Mouse (Mus musculus): Measurements from ENCODE around the gene Tor1b. TPM values are rescaled to one million over a fixed set of nuclear protein-coding genes. Genes with fewer than 3 reads are reported as not detected.

Gene Tor1b
- polyA plus RNA-seq (2017; shearing (Covaris generic)): 10 to 100 TPM; 27.9 to 30.6 TPM

DNA sequence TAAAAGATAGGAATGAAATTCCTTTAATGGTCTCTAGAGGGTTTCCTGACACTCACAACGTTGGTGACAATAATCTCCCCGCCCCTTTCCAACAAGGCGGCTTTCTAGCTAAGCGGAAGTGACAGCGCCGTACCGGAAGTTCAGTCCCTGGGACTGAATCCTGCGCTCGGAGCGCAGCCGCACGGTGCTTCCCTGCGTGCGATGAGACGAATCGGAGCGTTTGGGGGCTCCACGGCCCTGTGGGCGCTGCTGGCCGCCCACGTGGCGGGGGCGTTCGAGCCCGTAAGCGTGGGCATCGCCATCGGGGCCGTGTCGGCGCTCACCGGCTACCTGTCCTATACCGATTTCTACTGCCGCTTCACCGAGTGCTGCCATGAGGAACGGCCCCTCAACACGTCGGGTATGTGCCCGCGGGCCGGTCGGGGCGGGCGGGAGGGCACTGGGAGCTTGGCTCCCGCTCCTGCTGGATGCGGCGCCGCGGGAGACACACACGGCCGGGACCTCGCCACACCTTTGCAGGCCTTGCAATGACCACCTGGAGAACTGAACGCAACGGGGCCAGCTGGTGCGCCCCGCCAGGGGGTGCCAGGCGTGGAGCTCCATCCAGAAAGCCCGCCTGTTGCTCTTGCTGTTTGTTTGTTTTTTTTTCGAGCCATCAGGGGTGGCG lies at the start of gene Tor1b:
Gene Tor1b (plus strand): TSS at position 136 of the 667 bp plus-strand sequence.

GRCm38 (mm10) chr2:30929483-30930045 lies 23.2 kb upstream of the Tor1b start, which contains the start of gene Ptges:
Gene Ptges, minus strand, starts transcription at chr2:30929863.

DNA sequence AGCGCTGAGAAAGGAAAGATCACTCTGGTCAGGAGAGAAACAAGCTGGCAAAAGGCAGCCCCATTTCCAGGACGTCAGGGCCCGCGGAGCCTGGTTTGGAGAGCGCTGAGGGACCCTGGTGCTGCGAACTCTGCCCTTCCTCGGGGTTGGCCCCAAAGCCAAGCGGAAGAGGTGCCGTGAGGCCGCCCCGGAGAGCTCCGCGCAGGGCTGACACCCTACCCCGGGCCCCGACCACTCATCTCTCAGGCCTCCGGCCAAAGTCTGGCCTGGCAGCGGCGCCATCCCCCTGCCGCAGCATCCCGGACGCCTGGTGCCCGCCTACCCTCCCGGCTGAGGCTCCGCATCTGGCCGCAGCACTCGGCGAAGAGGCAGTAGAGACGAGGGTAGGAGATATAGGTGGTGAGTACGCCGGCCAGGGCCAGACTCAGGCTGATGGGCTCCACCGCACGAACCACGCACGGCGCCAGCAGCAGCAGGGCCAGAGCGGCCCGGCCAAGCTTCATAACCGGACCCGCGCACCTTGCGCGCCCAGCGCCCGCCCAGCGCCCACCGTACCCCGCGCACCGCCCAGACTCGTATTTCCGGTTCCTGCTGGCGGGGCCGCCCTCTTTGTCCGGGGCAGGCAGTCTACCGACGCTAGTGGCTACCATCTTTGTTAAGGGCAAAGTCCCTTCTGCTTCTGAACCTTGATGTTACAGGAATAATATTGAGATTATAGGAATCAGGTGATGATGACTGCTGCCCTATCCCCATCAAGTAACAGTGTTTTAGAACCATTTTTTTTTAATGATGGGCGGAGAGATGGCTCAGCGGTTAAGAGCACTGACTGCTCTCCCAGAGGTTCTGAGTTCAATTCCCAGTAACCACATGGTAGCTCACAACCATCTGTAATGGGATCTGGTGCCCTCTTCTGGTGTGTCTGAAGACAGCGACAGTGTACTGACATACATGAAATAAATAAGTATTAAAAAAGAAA lies 14.9 kb downstream of the Tor1b start, which contains the start of gene Tor1a:
Gene Tor1a (minus strand): TSS at position 582 of the 976 bp plus-strand sequence.

DNA sequence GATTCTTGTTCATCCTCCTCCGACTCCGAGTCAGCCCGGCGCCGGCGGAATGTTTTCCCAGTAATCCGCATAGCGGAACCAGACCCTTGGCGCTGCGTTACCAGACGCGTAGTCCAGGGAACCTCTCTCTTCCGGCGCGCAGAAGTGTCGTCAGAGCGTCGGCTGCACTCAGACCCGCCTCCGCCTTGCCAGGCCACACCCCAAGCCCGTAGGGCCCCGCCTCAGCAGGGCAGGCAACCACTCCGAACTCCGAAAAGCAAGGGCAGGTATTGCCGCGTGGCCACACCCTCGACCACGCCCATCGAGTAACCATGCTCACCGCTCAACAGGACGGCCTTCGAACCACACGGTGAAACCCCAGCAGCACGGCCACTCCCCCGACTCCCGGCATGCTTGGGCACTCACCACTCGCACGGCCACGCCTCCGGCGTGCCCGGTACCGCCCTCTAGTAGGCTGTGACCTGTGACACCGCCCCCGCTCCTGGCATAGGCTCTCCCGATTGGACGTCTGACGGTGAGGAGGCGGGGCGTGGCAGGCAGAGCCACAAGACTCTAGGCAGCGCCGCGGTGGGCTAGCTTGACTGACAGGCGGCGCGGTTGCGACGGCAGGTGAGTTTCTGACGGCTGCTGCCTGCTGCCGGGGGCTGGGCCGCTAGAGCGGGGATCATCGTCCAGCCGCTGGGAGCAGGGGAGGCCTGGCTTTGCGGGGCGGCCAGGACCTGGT lies 29.2 kb downstream of the Tor1b start, which contains the start of the genes BC005624 and Usp20:
Gene BC005624 (minus strand): TSS at position 412 of the 724 bp plus-strand sequence.
Gene Usp20 (plus strand): TSS at position 490 of the 724 bp plus-strand sequence.

Other genes starting within 250 kb of the Tor1b start
- 1 to 10 TPM; 2.5 to 3.1 TPM for gene 1700001O22Rik, start 149.3 kb upstream of the Tor1b start, polyA plus RNA-seq (2017; shearing (Covaris generic))
- 10 to 100 TPM; 27.8 to 32.6 TPM for gene Ntmt1, start 145.1 kb upstream of the Tor1b start, polyA plus RNA-seq (2017; shearing (Covaris generic))
- gene Asb6, start 122.6 kb upstream of the Tor1b start, polyA plus RNA-seq (2017; shearing (Covaris generic)): 10 to 100 TPM; 50.9 to 65.4 TPM
- not detected for gene Prrx2, start 118.0 kb upstream of the Tor1b start, polyA plus RNA-seq (2017; shearing (Covaris generic))
- 1 to 10 TPM in 1 of 2 experiments, under 1 TPM in 1; 0.28 to 1.5 TPM for gene Ptges, start 23.1 kb upstream of the Tor1b start, polyA plus RNA-seq (2017; shearing (Covaris generic))
- gene Tor1a, start 15.0 kb downstream of the Tor1b start, polyA plus RNA-seq (2017; shearing (Covaris generic)): 100 to 1,000 TPM in 1 of 2 experiments, 10 to 100 TPM in 1; 86.1 to 100 TPM
- 10 to 100 TPM; 73.8 to 87.8 TPM for gene BC005624, start 29.2 kb downstream of the Tor1b start, polyA plus RNA-seq (2017; shearing (Covaris generic))
- gene Usp20, start 29.3 kb downstream of the Tor1b start, polyA plus RNA-seq (2017; shearing (Covaris generic)): 10 to 100 TPM; 29.4 to 39.7 TPM
- 100 to 1,000 TPM; 111 to 137 TPM for gene Fnbp1, start 189.0 kb downstream of the Tor1b start, polyA plus RNA-seq (2017; shearing (Covaris generic))
- gene Gpr107, start 199.4 kb downstream of the Tor1b start, polyA plus RNA-seq (2017; shearing (Covaris generic)): 10 to 100 TPM; 49.4 to 53.1 TPM